Mouse (Mus musculus) neural tube, embryonic 14.5 days (tissue): ENCODE measurements at regions not wholly inside any gene's neighbourhood (a gene's known extent, or its start where the extent isn't known, plus 50 kb on each side); places are given as distances from the start of the nearest gene placed in this dataset.
"Not testable (repeated sequence)": the region's sequence is repeated elsewhere in the genome, so short reads cannot be mapped to it uniquely, and the experiment has no call there.

Experiments used
- ATAC-seq: fragments of 200-750 bp; cut with Nextera tagmentation; 2 replicates; pipeline ENCODE4 v1.8.0; 2017; ENCODE audit warnings: low read depth, mild to moderate bottlenecking, moderate TSS enrichment, moderate library complexity
- H3K27ac ChIP-seq: fragments of 300-500 bp; sonication (generic); 2 replicates; pipeline ENCODE4 v1.5.1; 2014; ENCODE audit warnings: low read depth, mild to moderate bottlenecking, control low read depth, low read length, moderate library complexity, mixed read lengths
- H3K27me3 ChIP-seq: fragments of 300-500 bp; sonication (generic); 2 replicates; pipeline ENCODE4 v1.6.1; 2014; ENCODE audit warnings: low read length; ENCODE audit not compliant: control insufficient read depth, insufficient read depth
- H3K36me3 ChIP-seq: fragments of 300-500 bp; sonication (generic); 2 replicates; pipeline ENCODE4 v1.6.1; 2014; ENCODE audit warnings: low read length, mixed read lengths; ENCODE audit not compliant: control insufficient read depth, insufficient read depth
- H3K4me1 ChIP-seq: fragments of 300-500 bp; sonication (generic); 2 replicates; pipeline ENCODE4 v1.6.1; 2014; ENCODE audit warnings: low read length; ENCODE audit not compliant: control insufficient read depth, insufficient read depth
- H3K4me2 ChIP-seq: fragments of 300-500 bp; sonication (generic); 2 replicates; pipeline ENCODE4 v1.6.1; 2014; ENCODE audit warnings: mild to moderate bottlenecking, low read depth, low read length, control low read depth
- H3K4me3 ChIP-seq: fragments of 300-500 bp; sonication (generic); 2 replicates; pipeline ENCODE4 v1.5.1; 2014; ENCODE audit warnings: low read depth, low read length, control low read depth, mixed read lengths
- H3K9ac ChIP-seq: fragments of 300-500 bp; sonication (generic); replicated peaks from 2 replicates; pipeline ENCODE4 v1.6.1; 2014; ENCODE audit warnings: low read depth, mild to moderate bottlenecking, control low read depth, low read length, mixed read lengths
- H3K9me3 ChIP-seq: fragments of 300-500 bp; sonication (generic); 2 replicates; pipeline ENCODE4 v1.6.1; 2016; ENCODE audit warnings: low read length; ENCODE audit not compliant: control insufficient read depth
- WGBS: fragments of 180-500 bp; shearing (Covaris S2); extraction: QIAGEN DNeasy Blood & Tissue Kit; methylation state at CpG from one replicate; pipeline ENCODE4 v1.1.7; 2014; 5-methylcytosine and 5-hydroxymethylcytosine counted together

- not testable (repeated sequence) for H3K27me3 ChIP-seq
These were observed 78.5 kb downstream of the 1700010I14Rik start for GRCm38 (mm10) chr17:9066633-9067032.

GRCm38 (mm10) chr17:9068859-9069602 is 80.9 kb downstream of the 1700010I14Rik start:
- WGBS: 89% methylated on average over 5 of the region's 5 CpGs
- Histone ChIP-seq H3K9ac (no peak overlapping the region), H3K4me3 (no peak overlapping the region), H3K4me2 (no peak overlapping the region), H3K27ac (no peak overlapping the region), H3K27me3 (no peaks in the 10 kb centered on the region), H3K4me1 (no peaks in the 10 kb centered on the region), H3K9me3 (no peaks in the 10 kb centered on the region), H3K36me3 (no peaks in the 10 kb centered on the region)
- ATAC-seq: no peak

More at GRCm38 (mm10) chr17:9066633-9067032, 78.5 kb downstream of the 1700010I14Rik start:
- not testable (repeated sequence) for ATAC-seq, H3K36me3 ChIP-seq, H3K27ac ChIP-seq, H3K4me2 ChIP-seq, H3K9me3 ChIP-seq, H3K9ac ChIP-seq, H3K4me3 ChIP-seq, H3K4me1 ChIP-seq
- WGBS: 29% methylated on average over 2 of the region's 2 CpGs

GRCm38 (mm10) chr17:9083629-9084028 is 95.5 kb downstream of the 1700010I14Rik start:
- 96% methylated on average over 5 of the region's 5 CpGs for WGBS
- H3K27me3 ChIP-seq: no peaks in the 10 kb centered on the region
- H3K27ac ChIP-seq: no peak overlapping the region
- no peak overlapping the region for H3K4me2 ChIP-seq
- no peak overlapping the region for H3K9ac ChIP-seq
- ATAC-seq: no peak
- H3K36me3 ChIP-seq: no peaks in the 10 kb centered on the region
- no peaks in the 10 kb centered on the region for H3K4me1 ChIP-seq
- no peaks in the 10 kb centered on the region for H3K9me3 ChIP-seq
- H3K4me3 ChIP-seq: no peak overlapping the region

DNA sequence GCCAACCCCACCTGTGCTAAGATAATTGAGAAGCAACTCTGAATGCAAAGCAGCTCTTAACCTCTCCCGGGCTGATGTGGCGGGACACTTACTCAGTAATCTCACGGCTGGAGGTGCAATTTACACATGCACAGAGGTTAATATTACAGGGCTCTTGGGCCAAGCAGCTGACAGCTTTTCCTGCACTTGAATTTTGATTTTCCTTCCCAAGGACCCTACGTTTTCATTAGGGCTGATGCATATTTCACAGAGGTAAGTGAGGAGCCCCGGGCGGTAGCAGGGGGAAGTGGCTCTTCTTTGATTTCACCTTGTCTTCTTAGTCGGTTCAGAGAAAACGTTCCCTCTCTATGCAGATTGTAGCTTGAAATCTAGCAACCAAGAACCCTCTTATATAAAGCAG is 139.7 kb downstream of the 1700010I14Rik start:
- H3K27ac ChIP-seq: no peak overlapping the region
- H3K4me3 ChIP-seq: no peak overlapping the region
- 42% methylated on average over 8 of the region's 8 CpGs for WGBS
- no peaks in the 10 kb centered on the region for H3K36me3 ChIP-seq
- H3K4me2 ChIP-seq: no peak overlapping the region
- ATAC-seq: no peak
- H3K27me3 ChIP-seq: no peaks in the 10 kb centered on the region
- H3K9ac ChIP-seq: no peak overlapping the region
- H3K4me1 ChIP-seq: no peaks in the 10 kb centered on the region
- no peaks in the 10 kb centered on the region for H3K9me3 ChIP-seq

DNA sequence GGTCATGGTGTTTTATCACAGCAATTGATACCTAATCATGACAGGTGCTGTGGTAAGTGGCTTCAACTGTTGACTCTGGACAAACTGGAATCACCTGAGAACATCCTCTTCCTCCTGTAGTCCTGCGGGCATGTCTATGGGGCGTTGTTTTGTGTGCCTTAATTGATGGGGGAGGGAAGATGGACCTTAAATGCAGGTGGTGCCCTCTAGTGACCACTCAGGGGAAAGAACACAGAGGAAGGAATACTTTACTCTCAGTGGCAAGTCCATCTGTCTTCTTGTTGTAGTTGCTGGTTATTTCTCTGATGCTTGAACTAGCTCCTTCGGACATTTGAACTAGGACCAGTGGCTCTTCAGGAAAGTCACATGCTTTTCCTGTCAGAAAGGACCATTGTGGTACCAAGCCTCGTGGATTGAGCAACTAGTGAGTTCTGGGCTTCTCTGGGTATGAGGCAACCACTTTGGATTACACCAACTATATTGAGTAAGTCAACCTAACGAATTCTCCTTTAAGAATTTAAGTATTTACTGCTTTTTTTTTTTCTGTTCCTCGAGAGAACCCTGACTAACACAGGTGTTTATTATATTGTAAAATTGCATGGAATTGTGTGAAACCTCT is 157.6 kb downstream of the 1700010I14Rik start:
- Histone ChIP-seq H3K4me1 (no peaks in the 10 kb centered on the region), H3K27me3 (no peaks in the 10 kb centered on the region), H3K9ac (no peak overlapping the region), H3K9me3 (no peaks in the 10 kb centered on the region), H3K36me3 (no peaks in the 10 kb centered on the region), H3K27ac (no peak overlapping the region), H3K4me2 (no peak overlapping the region), H3K4me3 (no peak overlapping the region)
- WGBS: 70% methylated on average over 6 of the region's 6 CpGs
- ATAC-seq: no peak

DNA sequence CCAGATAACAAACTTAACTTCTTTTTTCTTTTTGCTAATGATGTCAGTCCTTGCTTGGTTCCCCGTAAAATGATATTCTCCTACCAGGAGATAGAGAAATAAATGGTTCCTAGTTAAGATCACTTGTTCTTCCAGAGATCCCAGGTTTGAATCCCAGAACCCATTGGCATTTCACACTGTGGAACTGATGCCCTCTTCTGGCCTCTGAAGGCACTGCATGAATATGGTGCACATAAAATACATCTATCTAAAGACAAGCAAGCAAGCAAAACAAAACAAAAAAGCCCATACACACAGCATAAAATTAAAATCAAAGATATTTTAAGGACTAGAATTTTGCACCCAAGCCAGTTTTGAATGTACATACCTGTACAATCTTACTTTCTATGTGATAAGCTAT is 162.5 kb downstream of the 1700010I14Rik start:
- no peak for ATAC-seq
- no peaks in the 10 kb centered on the region for H3K36me3 ChIP-seq
- no peak overlapping the region for H3K4me3 ChIP-seq
- WGBS: 88% methylated on average over 1 of the region's 1 CpGs
- no peaks in the 10 kb centered on the region for H3K27me3 ChIP-seq
- no peak overlapping the region for H3K27ac ChIP-seq
- H3K9me3 ChIP-seq: no peaks in the 10 kb centered on the region
- H3K9ac ChIP-seq: no peak overlapping the region
- H3K4me2 ChIP-seq: no peak overlapping the region
- H3K4me1 ChIP-seq: no peaks in the 10 kb centered on the region

GRCm38 (mm10) chr17:9162148-9162547 is 174.0 kb downstream of the 1700010I14Rik start:
- H3K27me3 ChIP-seq: no peaks in the 10 kb centered on the region
- H3K4me1 ChIP-seq: 0 out of 2 replicates have a peak, but pooled peaks cover 4% of the 10 kb centered on the region
- H3K9ac ChIP-seq: no peak overlapping the region
- ATAC-seq: no peak
- no peaks in the 10 kb centered on the region for H3K9me3 ChIP-seq
- WGBS: 91% methylated on average over 6 of the region's 6 CpGs
- no peak overlapping the region for H3K4me2 ChIP-seq
- H3K27ac ChIP-seq: no peak overlapping the region
- no peak overlapping the region for H3K4me3 ChIP-seq
- no peaks in the 10 kb centered on the region for H3K36me3 ChIP-seq

- no peaks in the 10 kb centered on the region for H3K36me3 ChIP-seq
- 0 out of 2 replicates have a peak, but pooled peaks cover 4% of the 10 kb centered on the region for H3K4me1 ChIP-seq
- H3K27ac ChIP-seq: no peak overlapping the region
- H3K4me2 ChIP-seq: no peak overlapping the region
- ATAC-seq: no peak
- H3K9me3 ChIP-seq: no peaks in the 10 kb centered on the region
- 92% methylated on average over 5 of the region's 5 CpGs for WGBS
- H3K27me3 ChIP-seq: no peaks in the 10 kb centered on the region
- H3K4me3 ChIP-seq: no peak overlapping the region
- H3K9ac ChIP-seq: no peak overlapping the region
These were observed 174.5 kb downstream of the 1700010I14Rik start for GRCm38 (mm10) chr17:9162676-9163075.

- no peak overlapping the region for H3K27ac ChIP-seq
- no peak overlapping the region for H3K9ac ChIP-seq
- H3K4me3 ChIP-seq: no peak overlapping the region
- 0 out of 2 replicates have a peak, but pooled peaks cover 4% of the 10 kb centered on the region for H3K4me1 ChIP-seq
- no peaks in the 10 kb centered on the region for H3K27me3 ChIP-seq
- ATAC-seq: no peak
- H3K9me3 ChIP-seq: no peaks in the 10 kb centered on the region
- no peaks in the 10 kb centered on the region for H3K36me3 ChIP-seq
- WGBS: 94% methylated on average over 3 of the region's 3 CpGs
- H3K4me2 ChIP-seq: no peak overlapping the region
These were observed 175.2 kb downstream of the 1700010I14Rik start for GRCm38 (mm10) chr17:9163285-9163684.
